Comparison of ENCODE assay signal across 22 mouse cellular contexts in the genomic region with DNA sequence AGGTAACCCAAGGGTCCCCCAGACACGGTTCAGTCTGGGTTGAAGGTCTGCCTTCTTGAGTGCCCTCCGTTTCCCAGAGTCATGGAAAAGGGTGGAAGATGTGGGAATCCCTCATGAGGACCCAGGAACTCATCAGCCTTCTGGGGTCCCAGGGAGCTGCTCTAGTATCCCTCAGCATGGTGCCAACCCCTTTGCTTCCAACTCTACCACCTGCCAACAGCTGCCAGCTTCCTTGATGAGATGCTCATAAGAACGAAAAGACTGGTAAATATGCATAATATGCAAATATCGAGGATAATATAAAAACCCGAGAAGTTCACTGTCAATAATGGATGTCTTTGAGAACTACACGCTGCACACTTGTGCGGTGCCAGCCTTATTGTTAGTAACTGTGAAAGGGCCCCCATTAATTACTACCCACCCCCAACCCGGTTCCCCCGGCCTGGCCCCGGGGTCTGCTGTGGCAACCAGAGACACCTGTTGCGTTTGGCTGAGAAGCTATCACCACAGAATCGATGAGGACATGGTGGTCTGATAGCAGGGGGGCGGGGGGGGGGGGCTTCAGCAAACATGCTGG. TPM values are rescaled to one million over a fixed set of nuclear protein-coding genes. Genes with fewer than 3 reads are reported as not detected.
DNase-seq lines count a peak whose midpoint lies in the region; ATAC-seq lines count a peak whose summit lies in the region.
"Had no signal": no experiment of that assay in that cellular context is flagged by ENCODE, and none has a peak within 500 bp of the region (broad histone marks: within the 10 kb centered on the region; RNA-seq: fewer than 3 reads in every experiment).

No protein-coding gene starts in this region.

- peaks cover 39% of the 10 kb centered on the region for H3K4me1 ChIP-seq in forebrain, embryonic 13.5 days
- H3K4me1 ChIP-seq in forebrain, embryonic 11.5 days (replicated peaks; ENCODE audit: control insufficient read depth, insufficient read depth, low read length), result no peaks in the 10 kb centered on the region
- H3K4me1 ChIP-seq in midbrain, embryonic 10.5 days, result peaks cover 16% of the 10 kb centered on the region
- no peaks in the 10 kb centered on the region for H3K4me1 ChIP-seq in midbrain, embryonic 11.5 days (ENCODE audit: control insufficient read depth, insufficient read depth, low read length)
- peaks cover 47% of the 10 kb centered on the region for H3K4me1 ChIP-seq in forebrain, embryonic 16.5 days (replicated peaks; ENCODE audit: control insufficient read depth, insufficient read depth, low read length)
- H3K4me1 ChIP-seq in neural tube, embryonic 14.5 days (ENCODE audit: control insufficient read depth, insufficient read depth, low read length), result peaks cover 5% of the 10 kb centered on the region; the same call in 1 of the 2 replicates
- H3K4me1 ChIP-seq: embryonic facial prominence, embryonic 12.5 days; heart, embryonic 13.5 days; stomach, embryonic 15.5 days had no signal

- 57% methylated on average over 13 of the region's 13 CpGs for WGBS in forebrain, embryonic 13.5 days
- 79% methylated on average over 13 of the region's 13 CpGs for WGBS in forebrain, embryonic 11.5 days
- 83% methylated on average over 13 of the region's 13 CpGs for WGBS in midbrain, embryonic 10.5 days
- 85% methylated on average over 13 of the region's 13 CpGs for WGBS in midbrain, embryonic 11.5 days
- WGBS in forebrain, embryonic 16.5 days, result 31% methylated on average over 13 of the region's 13 CpGs
- 64% methylated on average over 13 of the region's 13 CpGs for WGBS in neural tube, embryonic 14.5 days

- H3K27me3 ChIP-seq in forebrain, embryonic 13.5 days, result no peaks in the 10 kb centered on the region
- H3K27me3 ChIP-seq in forebrain, embryonic 11.5 days (ENCODE audit: control insufficient read depth, insufficient read depth, low read length), result no peaks in the 10 kb centered on the region
- H3K27me3 ChIP-seq in midbrain, embryonic 10.5 days (ENCODE audit: low read depth, poor library complexity, severe bottlenecking), result no peaks in the 10 kb centered on the region
- no peaks in the 10 kb centered on the region for H3K27me3 ChIP-seq in midbrain, embryonic 11.5 days (ENCODE audit: control insufficient read depth, insufficient read depth, low read length)
- no peaks in the 10 kb centered on the region for H3K27me3 ChIP-seq in forebrain, embryonic 16.5 days (replicated peaks; ENCODE audit: control insufficient read depth, insufficient read depth, low read length)
- H3K27me3 ChIP-seq in neural tube, embryonic 14.5 days (ENCODE audit: control insufficient read depth, insufficient read depth, low read length), result no peaks in the 10 kb centered on the region
- H3K27me3 ChIP-seq: embryonic facial prominence, embryonic 12.5 days; stomach, embryonic 15.5 days had no signal

- peak overlapping the region; percentile 72 for H3K27ac ChIP-seq in forebrain, embryonic 13.5 days
- H3K27ac ChIP-seq in forebrain, embryonic 11.5 days (ENCODE audit: low read depth, low read length), result no peak overlapping the region
- 0 out of 2 replicates have a peak overlapping the region, but pooled peaks have one; percentile 14 for H3K27ac ChIP-seq in midbrain, embryonic 10.5 days (replicated peaks)
- H3K27ac ChIP-seq in midbrain, embryonic 11.5 days (ENCODE audit: low read depth, low read length), result no peak overlapping the region
- peak overlapping the region; percentile 78 for H3K27ac ChIP-seq in forebrain, embryonic 16.5 days (ENCODE audit: low read length)
- no peak overlapping the region for H3K27ac ChIP-seq in neural tube, embryonic 14.5 days (ENCODE audit: low read depth, low read length)
- H3K27ac ChIP-seq: embryonic facial prominence, embryonic 12.5 days; heart, embryonic 13.5 days; liver, embryonic 14.5 days; macrophage; stomach, embryonic 15.5 days had no signal

- H3K9me3 ChIP-seq in forebrain, embryonic 13.5 days (replicated peaks), result no peaks in the 10 kb centered on the region
- no peaks in the 10 kb centered on the region for H3K9me3 ChIP-seq in forebrain, embryonic 11.5 days (ENCODE audit: control insufficient read depth, low read length)
- no peaks in the 10 kb centered on the region for H3K9me3 ChIP-seq in midbrain, embryonic 10.5 days (replicated peaks)
- H3K9me3 ChIP-seq in midbrain, embryonic 11.5 days (ENCODE audit: control insufficient read depth, low read length), result no peaks in the 10 kb centered on the region
- H3K9me3 ChIP-seq in forebrain, embryonic 16.5 days (ENCODE audit: control insufficient read depth, low read length), result no peaks in the 10 kb centered on the region
- H3K9me3 ChIP-seq in neural tube, embryonic 14.5 days (ENCODE audit: control insufficient read depth, low read length), result no peaks in the 10 kb centered on the region
- H3K9me3 ChIP-seq: embryonic facial prominence, embryonic 12.5 days; heart, embryonic 13.5 days; midbrain, embryonic 12.5 days; stomach, embryonic 15.5 days had no signal

- H3K9ac ChIP-seq in forebrain, embryonic 13.5 days, result no peak overlapping the region
- H3K9ac ChIP-seq in forebrain, embryonic 11.5 days (ENCODE audit: low read length), result no peak overlapping the region
- H3K9ac ChIP-seq in midbrain, embryonic 11.5 days (ENCODE audit: low read length), result no peak overlapping the region
- H3K9ac ChIP-seq in forebrain, embryonic 16.5 days (replicated peaks; ENCODE audit: low read depth, low read length), result no peak overlapping the region
- no peak overlapping the region for H3K9ac ChIP-seq in neural tube, embryonic 14.5 days (replicated peaks; ENCODE audit: low read depth, low read length)
- H3K9ac ChIP-seq: embryonic facial prominence, embryonic 12.5 days; heart, embryonic 13.5 days; liver, embryonic 14.5 days; midbrain, embryonic 12.5 days; stomach, embryonic 15.5 days had no signal

- no peak overlapping the region for H3K4me3 ChIP-seq in forebrain, embryonic 13.5 days
- H3K4me3 ChIP-seq in forebrain, embryonic 11.5 days (ENCODE audit: low read depth, low read length), result no peak overlapping the region
- H3K4me3 ChIP-seq in midbrain, embryonic 10.5 days, result no peak overlapping the region
- no peak overlapping the region for H3K4me3 ChIP-seq in midbrain, embryonic 11.5 days (ENCODE audit: low read depth, low read length)
- H3K4me3 ChIP-seq in forebrain, embryonic 16.5 days (replicated peaks; ENCODE audit: low read length), result no peak overlapping the region
- H3K4me3 ChIP-seq in neural tube, embryonic 14.5 days (ENCODE audit: low read depth, low read length), result no peak overlapping the region
- H3K4me3 ChIP-seq: embryonic facial prominence, embryonic 12.5 days; erythroblast, embryonic 14.5 days; heart, embryonic 13.5 days; midbrain, embryonic 12.5 days; stomach, embryonic 15.5 days had no signal

- DNase-seq in forebrain, embryonic 11.5 days (ENCODE audit: low spot score), result no peak
- no peak for DNase-seq in midbrain, embryonic 10.5 days (ENCODE audit: low spot score)
- DNase-seq in midbrain, embryonic 11.5 days (ENCODE audit: low spot score, missing footprints), result no peak
- DNase-seq in cerebellum, adult 18-20 months, result no peak
- DNase-seq: adrenal gland, postnatal 10 days; heart, adult 18-20 months; heart, postnatal 4 days; kidney, postnatal 36 days; thymus, adult 2 months had no signal

- H3K36me3 ChIP-seq in forebrain, embryonic 13.5 days (ENCODE audit: poor library complexity, severe bottlenecking), result no peaks in the 10 kb centered on the region
- no peaks in the 10 kb centered on the region for H3K36me3 ChIP-seq in forebrain, embryonic 11.5 days (ENCODE audit: control insufficient read depth, insufficient read depth, low read length)
- H3K36me3 ChIP-seq in midbrain, embryonic 10.5 days, result no peaks in the 10 kb centered on the region
- no peaks in the 10 kb centered on the region for H3K36me3 ChIP-seq in midbrain, embryonic 11.5 days (ENCODE audit: control insufficient read depth, insufficient read depth, low read length)
- no peaks in the 10 kb centered on the region for H3K36me3 ChIP-seq in forebrain, embryonic 16.5 days (ENCODE audit: control insufficient read depth, insufficient read depth)
- no peaks in the 10 kb centered on the region for H3K36me3 ChIP-seq in neural tube, embryonic 14.5 days (ENCODE audit: control insufficient read depth, insufficient read depth, low read length)
- H3K36me3 ChIP-seq: embryonic facial prominence, embryonic 12.5 days; heart, embryonic 13.5 days; midbrain, embryonic 12.5 days; stomach, embryonic 15.5 days had no signal

- ATAC-seq in forebrain, embryonic 13.5 days, result peak; percentile 85
- ATAC-seq in forebrain, embryonic 11.5 days (replicated peaks; ENCODE audit: low FRiP score), result no peak
- no peak for ATAC-seq in midbrain, embryonic 11.5 days (ENCODE audit: low FRiP score)
- peak; percentile 85 for ATAC-seq in forebrain, embryonic 16.5 days
- peak; percentile 38; the same call in 1 of the 2 replicates for ATAC-seq in neural tube, embryonic 14.5 days (ENCODE audit: low read depth)
- ATAC-seq: CD4-positive, CD25-positive, alpha-beta regulatory T cell, adult 4 months; intestine, embryonic 16.5 days; Patski had no signal

- H3K4me2 ChIP-seq in forebrain, embryonic 13.5 days, result peak overlapping the region; percentile 21; the same call in 1 of the 2 replicates
- no peak overlapping the region for H3K4me2 ChIP-seq in forebrain, embryonic 11.5 days (ENCODE audit: low read depth, low read length, severe bottlenecking)
- H3K4me2 ChIP-seq in midbrain, embryonic 11.5 days, result no peak overlapping the region
- H3K4me2 ChIP-seq in forebrain, embryonic 16.5 days (ENCODE audit: low read length), result peak overlapping the region; percentile 32
- no peak overlapping the region for H3K4me2 ChIP-seq in neural tube, embryonic 14.5 days (ENCODE audit: low read depth, low read length)
- H3K4me2 ChIP-seq: embryonic facial prominence, embryonic 12.5 days; heart, embryonic 13.5 days; midbrain, embryonic 12.5 days; stomach, embryonic 15.5 days had no signal

RNA-seq across cellular contexts. Expression of a gene that starts 52.2 kb away (rescaled TPM):
- polyA plus RNA-seq in forebrain, embryonic 13.5 days (2015; fragmentation: Nextera tagmentation; extraction: Ambion mirVana), result 234 and 240 TPM in 2 replicates
- polyA plus RNA-seq in forebrain, embryonic 11.5 days (2014; fragmentation: Nextera tagmentation; extraction: Ambion mirVana), result 140 and 163 TPM in 2 replicates
- 128 and 146 TPM in 2 replicates for polyA plus RNA-seq in midbrain, embryonic 10.5 days (2016; fragmentation: Nextera tagmentation; extraction: Ambion mirVana)
- polyA plus RNA-seq in midbrain, embryonic 11.5 days (2014; fragmentation: Nextera tagmentation; extraction: Ambion mirVana), result 127 and 136 TPM in 2 replicates
- 342 and 361 TPM in 2 replicates for polyA plus RNA-seq in forebrain, embryonic 16.5 days (2015; fragmentation: Nextera tagmentation; extraction: Ambion mirVana)
- polyA plus RNA-seq in neural tube, embryonic 14.5 days (2014; fragmentation: Nextera tagmentation; extraction: Ambion mirVana), result 211 and 230 TPM in 2 replicates

Comparison
In these comparisons a context has a peak if more than half of its experiments do, and no peak if none do; other contexts are left out.
1. ATAC-seq: peak in forebrain, embryonic 13.5 days (single experiment), forebrain, embryonic 16.5 days (single experiment) and neural tube, embryonic 14.5 days (single experiment); none in forebrain, embryonic 11.5 days (single experiment) and midbrain, embryonic 11.5 days (single experiment).
2. H3K27ac ChIP-seq: peak in forebrain, embryonic 13.5 days (single experiment), midbrain, embryonic 10.5 days (single experiment) and forebrain, embryonic 16.5 days (single experiment); none in forebrain, embryonic 11.5 days (single experiment), midbrain, embryonic 11.5 days (single experiment) and neural tube, embryonic 14.5 days (single experiment).
3. H3K4me2 ChIP-seq: peak in forebrain, embryonic 13.5 days (single experiment) and forebrain, embryonic 16.5 days (single experiment); none in forebrain, embryonic 11.5 days (single experiment), midbrain, embryonic 11.5 days (single experiment) and neural tube, embryonic 14.5 days (single experiment).